Mouse (Mus musculus): ENCODE measurements at regions not wholly inside any gene's neighbourhood (a gene's known extent, or its start where the extent isn't known, plus 50 kb on each side); places are given as distances from the start of the nearest gene placed in this dataset.

DNA sequence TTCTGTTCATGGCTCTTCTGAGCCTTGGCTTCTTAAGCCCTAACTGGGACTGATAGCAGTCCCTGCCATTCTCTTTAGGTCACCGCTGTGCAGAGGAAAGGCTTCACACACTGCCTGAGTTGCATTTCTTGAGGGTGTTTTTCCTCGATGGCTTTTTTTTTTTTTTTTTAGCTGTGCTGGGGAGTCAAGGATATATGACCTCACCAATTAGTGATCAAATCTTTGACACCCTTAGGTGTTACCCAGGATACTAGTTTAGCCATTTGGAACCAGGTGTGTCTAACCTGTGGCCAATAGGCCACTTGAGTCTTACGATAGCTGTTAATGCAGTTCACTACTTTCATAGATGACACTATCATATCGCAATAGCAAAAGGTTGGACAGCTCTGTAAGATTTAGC, 1247.5 kb upstream of the A1bg start:
- TF ChIP-seq ZC3H11A (IDR thresholded peaks at IDR 0.05; ENCODE audit: low read depth, low read length) (no peak), EP300 (IDR thresholded peaks at IDR 0.05; ENCODE audit: low read depth in 1 of 2, low read length in 2 of 2) (no peak), CTCF (IDR thresholded peaks at IDR 0.05 in 2 of 3, conservative IDR thresholded peaks at IDR 0.05 in 1 of 3; ENCODE audit: control insufficient read depth in 1 of 3, insufficient read depth in 1 of 3, low read depth in 2 of 3, low read length in 3 of 3, poor library complexity in 1 of 3, severe bottlenecking in 1 of 3) (no peak), MAZ (IDR thresholded peaks at IDR 0.05; ENCODE audit: low read depth, low read length) (no peak)
